Mouse (Mus musculus) embryonic stem cell, embryonic (primary cell): ENCODE measurements around the gene Cry1.

Experiments
- CTCF ChIA-PET, 4 experiments: fragments of 300-600 bp in 2 of 4; fragments of 350-600 bp in 2 of 4; sonication (Branson Sonifier 250); formaldehyde crosslinking; loops; one replicate each; lab custom pipeline; 2022; ENCODE audit warnings: inconsistent platforms in 2 of 4; lab: Charles Lee
- POLR2A ChIA-PET, 4 experiments: fragments of 300-600 bp in 2 of 4; fragments of 350-600 bp in 2 of 4; sonication (Branson Sonifier 250); formaldehyde crosslinking; loops; one replicate each; lab custom pipeline; 2022; ENCODE audit warnings: antibody characterized with exemption in 4 of 4, inconsistent platforms in 1 of 4; lab: Charles Lee

Gene Cry1

DNA sequence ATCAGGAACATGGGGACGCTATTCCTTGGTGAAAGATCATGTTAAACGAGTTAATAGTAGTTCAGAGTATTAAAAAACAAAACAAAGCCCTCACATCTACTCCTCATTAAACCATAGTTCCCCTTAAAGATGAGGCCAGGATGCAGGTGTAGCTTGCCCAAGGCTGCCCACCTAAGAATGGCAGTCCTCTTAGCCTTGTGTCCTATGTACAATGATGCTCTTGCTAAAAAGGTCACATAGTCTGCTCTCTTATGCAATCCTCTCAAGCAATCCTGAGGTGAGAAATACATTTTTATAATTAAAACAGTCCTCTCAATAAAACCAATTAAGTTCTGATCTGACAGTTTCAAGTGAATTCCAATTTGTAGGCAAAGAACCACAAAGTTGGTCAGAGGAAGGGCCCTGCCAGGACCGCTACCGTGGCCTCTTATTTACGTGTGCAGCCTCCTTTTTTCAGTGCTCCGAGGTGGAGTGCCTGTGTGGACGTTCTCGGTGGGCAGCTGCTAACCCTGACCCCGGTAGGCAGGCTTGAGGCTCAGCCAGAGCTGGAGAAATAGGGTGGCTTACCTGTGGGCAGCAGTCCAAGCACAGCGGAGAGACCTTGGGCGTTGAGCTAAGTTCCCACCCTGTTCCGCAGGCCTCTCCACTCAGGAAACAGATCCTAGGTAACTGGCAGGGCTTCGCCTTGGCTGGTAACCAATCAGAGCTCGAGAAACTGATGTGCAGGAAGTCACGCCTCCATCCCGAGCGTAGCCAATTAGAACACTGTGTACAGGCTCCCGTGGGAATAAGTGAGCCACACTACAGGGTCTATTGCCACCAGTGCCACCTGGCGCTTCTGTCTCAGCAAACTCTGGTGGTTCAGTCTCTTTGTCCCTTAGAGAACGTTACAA lies 57.2 kb downstream of the Cry1 start, which contains the start of gene Mterf2:
Gene Mterf2 (minus strand): TSS at position 633 of the 893 bp plus-strand sequence.
- ChIA-PET CTCF (interaction anchor here (0.6 to 1.9 kb wide), 16 partner anchors 11 to 1351 kb away, joined by 3 to 13 read pairs (median 4); partner anchors contain the start of gene Cry1 (in 1 of the 4)), POLR2A (interaction anchor here (0.5 to 3.6 kb wide), 33 partner anchors 8 to 853 kb away, joined by 3 to 26 read pairs (median 4); partner anchors contain the start of genes Cry1 (in 3 of the 4), Fhl4 (in 2 of the 4), Tmem263 (in 2 of the 4) and Btbd11 (in 1 of the 4))

- ChIA-PET POLR2A (interaction anchor here in 1 of 4 experiments (3.6 kb wide), 1 partner anchor 13 kb away, joined by 18 read pairs; no protein-coding TSS in a partner anchor), CTCF (no interaction called here)
Observed at GRCm38 (mm10) chr10:85125184-85125583, 59.7 kb downstream of the Cry1 start.

GRCm38 (mm10) chr10:85114409-85114808 lies 70.5 kb downstream of the Cry1 start:
- ChIA-PET POLR2A (interaction anchor here in 3 of 4 experiments (0.5 to 3.7 kb wide), 7 partner anchors 9 to 75 kb away, joined by 3 to 22 read pairs (median 6); partner anchors contain the start of genes Fhl4 (in 2 of the 3), Mterf2 (in 2 of the 3) and Tmem263 (in 2 of the 3)), CTCF (interaction anchor here in 2 of 4 experiments (0.8 to 1.2 kb wide), 3 partner anchors 69 to 101 kb away, joined by 3 to 4 read pairs (median 3); no protein-coding TSS in a partner anchor)

DNA sequence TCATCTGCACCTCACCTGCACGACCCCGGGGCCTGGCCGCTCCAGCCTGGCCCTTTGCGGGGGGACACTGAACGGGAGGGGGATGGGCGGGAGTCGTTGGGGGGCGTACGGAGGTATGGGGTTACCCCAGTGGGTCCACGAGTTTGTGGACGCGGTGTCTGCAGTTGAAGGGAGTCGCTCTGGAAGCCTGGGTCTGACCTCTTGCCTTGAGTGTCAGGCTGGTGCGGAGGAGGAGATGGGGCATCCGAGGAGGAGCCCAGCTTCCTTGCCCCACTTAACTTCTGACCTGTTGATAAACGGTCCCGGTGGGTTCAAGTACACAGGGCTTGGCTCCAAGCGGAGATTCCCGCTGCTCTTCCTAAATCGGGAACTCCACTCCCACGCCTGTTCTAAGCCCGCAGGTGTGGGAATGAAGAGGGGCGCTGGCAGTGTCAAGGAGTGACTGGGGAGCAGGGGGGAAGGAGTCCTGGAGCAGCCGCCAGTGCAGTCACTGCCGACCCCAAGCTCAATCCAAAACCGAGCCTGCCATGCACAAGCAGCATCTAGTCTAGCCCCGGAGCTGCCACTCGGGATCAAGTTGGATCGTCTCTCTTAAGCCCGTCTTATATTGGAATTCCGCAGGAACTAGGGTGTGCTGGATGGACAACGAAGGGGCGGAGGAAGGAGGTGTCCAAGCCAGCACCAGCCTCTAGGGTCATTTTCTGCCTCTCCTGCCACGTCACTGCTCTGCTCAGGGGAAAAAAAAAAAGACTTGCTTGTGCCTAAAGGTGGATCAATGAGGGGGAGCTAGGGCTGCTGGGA lies 81.6 kb downstream of the Cry1 start:
- POLR2A ChIA-PET: interaction anchor here in 3 of 4 experiments (0.5 to 4.6 kb wide), 42 partner anchors 11 to 797 kb away, joined by 3 to 29 read pairs (median 4); partner anchors contain the start of genes Btbd11 (in 2 of the 3), Mterf2 (in 2 of the 3) and Cry1 (in 1 of the 3)
- CTCF ChIA-PET: interaction anchor here in 2 of 4 experiments (0.5 to 1.0 kb wide), 3 partner anchors 54 to 90 kb away, joined by 3 to 7 read pairs (median 5); no protein-coding TSS in a partner anchor

DNA sequence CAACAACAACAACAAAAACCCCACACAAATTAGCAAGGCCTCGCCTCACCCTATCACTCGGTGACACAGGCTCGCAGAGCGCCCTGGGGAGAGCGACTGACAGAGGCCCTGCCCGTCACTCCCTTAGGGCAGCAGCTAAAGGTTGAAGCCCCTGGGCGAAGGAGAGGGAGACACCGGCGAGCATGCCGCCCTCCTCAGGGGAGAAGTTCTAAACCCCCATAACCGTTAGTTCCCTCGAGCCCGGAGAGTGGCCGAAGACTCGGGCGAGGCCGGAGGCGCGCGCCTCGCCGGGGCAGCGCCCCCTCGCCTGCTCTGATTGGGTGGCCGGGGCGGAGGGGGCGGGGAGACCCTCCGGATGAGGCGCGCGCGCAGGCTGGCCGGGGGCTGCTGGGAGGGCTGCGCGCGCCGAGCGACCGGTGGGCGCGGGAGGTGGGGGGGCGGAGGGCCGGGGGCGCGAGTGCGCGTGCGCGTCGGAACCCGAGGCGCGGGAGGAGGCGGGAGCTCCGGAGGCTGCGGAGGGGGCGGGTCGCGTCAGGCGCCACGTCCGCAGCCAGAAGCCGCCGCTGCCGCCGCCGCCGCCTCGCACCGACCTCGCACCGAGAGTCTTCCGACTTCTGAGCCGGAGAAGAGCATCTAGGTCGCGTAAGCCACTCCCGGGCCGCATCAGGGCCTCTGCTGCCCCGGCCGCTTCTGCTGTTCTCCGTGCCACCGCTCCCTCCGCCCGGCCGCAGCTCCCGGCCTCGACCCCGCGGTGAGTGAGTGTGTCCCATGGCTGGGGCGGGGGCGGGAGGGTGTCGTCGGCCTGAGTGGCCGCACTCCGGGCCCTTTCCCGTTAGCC lies 82.4 kb downstream of the Cry1 start, which contains the start of the genes Fhl4 and Tmem263:
Gene Fhl4 (minus strand): TSS at position 249 of the 838 bp plus-strand sequence.
Gene Tmem263 (plus strand): TSS at position 381 of the 838 bp plus-strand sequence.
- ChIA-PET CTCF (interaction anchor here (0.6 to 1.2 kb wide), 4 partner anchors 25 to 89 kb away, joined by 3 to 7 read pairs (median 4); partner anchors contain the start of gene Mterf2 (in 1 of the 4)), POLR2A (interaction anchor here in 3 of 4 experiments (0.5 to 4.6 kb wide), 51 partner anchors 10 to 798 kb away, joined by 3 to 29 read pairs (median 4); partner anchors contain the start of genes Btbd11 (in 2 of the 3), Mterf2 (in 2 of the 3) and Cry1 (in 1 of the 3))

DNA sequence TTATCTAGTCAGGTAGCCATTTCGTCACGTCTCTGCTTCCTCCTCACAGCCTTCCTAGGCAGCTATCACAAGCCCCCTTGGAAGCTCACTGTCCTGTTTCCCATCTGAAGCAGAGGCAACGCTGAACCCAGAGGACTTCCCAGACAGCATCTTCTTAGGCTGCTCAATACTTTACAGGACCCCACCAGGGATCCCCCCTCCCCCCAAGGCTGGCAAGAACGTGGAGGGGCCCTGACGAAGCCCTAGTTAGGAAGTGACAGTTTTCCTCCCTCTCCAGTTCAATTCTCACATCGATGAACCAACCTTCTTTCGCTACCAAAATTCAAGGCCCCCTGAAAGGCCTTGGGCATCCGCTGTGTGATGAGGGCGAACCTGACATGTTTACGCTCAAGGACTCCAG lies 83.0 kb downstream of the Cry1 start:
- CTCF ChIA-PET: interaction anchor here in 2 of 4 experiments (1.0 to 1.2 kb wide), 2 partner anchors 26 to 88 kb away, joined by 3 read pairs; partner anchors contain the start of gene Mterf2 (in 1 of the 2)
- POLR2A ChIA-PET: interaction anchor here in 3 of 4 experiments (0.9 to 4.6 kb wide), 27 partner anchors 10 to 91 kb away, joined by 3 to 29 read pairs (median 5); partner anchors contain the start of genes Mterf2 (in 3 of the 3) and Cry1 (in 1 of the 3)
